Mouse (Mus musculus) cerebellum, postnatal 10 days (tissue): Measurements from ENCODE around the gene Clmp.
A peak's percentile ranks its signal among the peaks of the same experiment; 100 is the strongest.
"Not testable (repeated sequence)": the region's sequence is repeated elsewhere in the genome, so short reads cannot be mapped to it uniquely, and the experiment has no call there.

Experiments used
- DNase-seq, 2 experiments: peaks; one replicate each; pipeline ENCODE4 v3.0.0; 2021; ENCODE audit warnings: mixed read lengths in 2 of 2

Gene Clmp

DNA sequence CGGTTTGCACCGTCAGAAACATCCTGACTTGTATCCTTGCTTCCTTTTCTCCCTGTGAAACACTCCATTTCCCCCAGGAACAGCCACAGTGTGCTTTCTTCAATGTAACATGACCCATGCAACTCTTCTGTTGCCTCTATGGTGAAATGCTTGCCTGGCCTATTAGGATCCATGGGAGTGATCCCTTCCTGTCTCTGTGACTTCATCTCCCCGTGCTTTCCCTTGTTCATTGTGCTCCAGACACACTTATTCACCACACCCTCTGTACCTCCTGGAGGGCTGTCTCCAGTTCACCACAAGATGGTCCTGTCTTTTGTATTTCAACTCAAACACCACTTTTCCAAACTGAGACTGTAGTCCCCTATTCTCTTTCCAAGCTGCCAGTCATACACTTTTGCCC, 94.3 kb downstream of the Clmp start:
- no peak for DNase-seq

DNA sequence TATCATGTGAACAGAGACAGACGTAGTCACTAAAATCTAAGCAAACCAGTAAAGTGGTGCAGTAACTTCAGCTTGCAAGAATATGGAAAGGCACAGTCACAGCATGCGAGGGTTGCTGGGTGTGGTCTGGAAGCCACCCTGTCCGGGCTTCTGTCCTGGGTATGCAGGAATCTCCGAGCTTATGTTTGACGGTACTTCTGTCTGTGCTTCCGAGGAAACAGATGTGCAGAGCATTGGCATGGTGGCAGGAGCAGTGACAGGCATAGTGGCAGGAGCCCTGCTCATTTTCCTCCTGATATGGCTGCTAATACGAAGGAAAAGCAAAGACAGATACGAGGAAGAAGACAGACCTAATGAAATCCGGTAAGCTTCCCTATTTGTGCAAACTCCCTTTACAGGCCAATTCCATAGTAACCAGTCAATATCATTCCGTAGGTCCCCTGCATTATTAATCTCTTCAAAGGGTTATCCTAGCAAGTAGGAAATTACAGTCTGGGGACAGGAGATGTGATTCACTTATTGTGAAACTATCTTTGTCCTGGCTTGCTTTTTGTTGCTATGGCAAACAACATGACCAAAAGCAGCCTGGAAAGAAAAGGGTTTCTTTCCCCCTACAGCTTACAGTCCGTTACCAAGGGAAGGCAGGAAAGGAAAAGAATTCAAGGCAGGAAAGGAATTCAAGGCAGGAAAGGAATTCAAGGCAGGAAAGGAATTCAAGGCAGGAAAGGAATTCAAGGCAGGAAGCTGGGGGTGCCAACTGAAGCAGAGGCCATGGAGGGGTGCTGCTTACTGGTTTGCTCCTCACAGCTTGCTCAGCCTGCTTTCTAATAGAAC, 95.3 kb downstream of the Clmp start:
- DNase-seq = no peak

DNA sequence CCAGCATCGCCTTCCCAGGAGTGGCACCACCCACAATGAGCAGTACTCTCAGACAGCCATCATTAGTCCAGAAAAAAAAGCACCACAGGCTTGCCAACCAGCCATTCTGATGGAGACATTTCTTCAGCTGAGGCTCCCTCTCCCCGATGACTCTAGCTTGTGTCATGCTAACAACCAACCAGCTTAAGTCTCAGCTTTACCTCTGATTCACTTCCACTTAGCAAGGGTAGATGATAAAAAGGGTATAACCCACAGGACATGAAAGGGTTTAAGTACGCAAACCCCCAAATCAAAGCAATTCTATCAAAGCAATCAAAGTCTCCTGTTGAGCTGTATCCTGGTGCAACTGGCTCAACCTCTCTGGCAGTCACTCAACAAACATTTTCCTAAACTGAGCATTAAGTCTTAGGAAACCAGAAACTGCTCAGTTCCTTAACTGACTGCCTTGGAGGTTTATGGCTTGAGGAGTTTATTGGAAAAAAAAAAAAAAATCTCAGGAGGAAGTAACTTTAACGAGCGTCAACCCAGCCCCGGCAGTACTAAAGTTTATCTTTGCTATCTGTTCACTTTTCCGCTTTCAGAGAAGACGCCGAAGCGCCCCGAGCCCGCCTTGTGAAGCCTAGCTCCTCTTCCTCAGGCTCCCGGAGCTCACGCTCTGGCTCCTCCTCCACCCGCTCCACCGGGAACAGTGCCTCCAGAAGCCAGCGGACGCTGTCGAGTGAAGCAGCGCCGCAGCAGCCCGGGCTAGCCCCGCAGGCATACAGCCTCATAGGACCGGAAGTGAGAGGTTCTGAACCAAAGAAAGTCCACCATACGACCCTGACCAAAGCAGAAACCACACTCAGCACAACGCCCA, 96.2 kb downstream of the Clmp start:
- DNase-seq = no peak

DNA sequence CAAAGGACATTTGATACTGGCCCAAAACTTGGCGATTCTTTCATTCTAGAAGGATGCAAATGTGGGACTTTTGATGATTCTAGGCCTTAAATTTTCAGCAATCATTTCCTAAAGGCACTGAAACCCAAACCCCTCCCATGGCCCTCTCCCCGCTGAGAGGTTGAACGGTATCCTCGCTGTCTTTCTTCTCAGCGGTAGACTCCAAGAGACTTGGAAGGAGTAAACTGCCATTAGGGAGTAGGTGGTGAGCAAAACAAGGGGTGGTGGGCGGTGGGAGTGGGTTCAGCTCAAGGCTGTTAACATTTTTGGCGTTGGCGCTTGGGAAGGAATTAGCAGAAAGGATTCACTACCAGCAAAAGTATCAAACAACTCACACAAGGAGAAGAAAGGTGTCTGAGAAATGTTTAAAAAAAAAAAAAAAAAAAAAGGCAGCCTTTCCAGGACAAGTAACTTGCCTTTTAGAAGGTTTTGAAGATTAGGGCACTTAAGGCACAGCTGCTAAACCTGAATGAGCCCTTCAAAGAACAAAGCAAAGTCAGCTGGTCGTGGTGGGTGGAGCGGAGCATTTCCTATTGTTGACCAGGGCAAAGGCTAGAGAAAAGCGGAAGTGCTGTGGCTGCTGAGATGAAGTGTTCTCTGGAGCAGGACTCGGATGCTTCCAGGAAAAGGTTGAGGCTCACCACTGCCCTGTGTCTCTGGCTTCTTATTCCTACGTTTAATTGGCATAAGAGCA, 98.0 kb downstream of the Clmp start:
- no peak for DNase-seq

DNA sequence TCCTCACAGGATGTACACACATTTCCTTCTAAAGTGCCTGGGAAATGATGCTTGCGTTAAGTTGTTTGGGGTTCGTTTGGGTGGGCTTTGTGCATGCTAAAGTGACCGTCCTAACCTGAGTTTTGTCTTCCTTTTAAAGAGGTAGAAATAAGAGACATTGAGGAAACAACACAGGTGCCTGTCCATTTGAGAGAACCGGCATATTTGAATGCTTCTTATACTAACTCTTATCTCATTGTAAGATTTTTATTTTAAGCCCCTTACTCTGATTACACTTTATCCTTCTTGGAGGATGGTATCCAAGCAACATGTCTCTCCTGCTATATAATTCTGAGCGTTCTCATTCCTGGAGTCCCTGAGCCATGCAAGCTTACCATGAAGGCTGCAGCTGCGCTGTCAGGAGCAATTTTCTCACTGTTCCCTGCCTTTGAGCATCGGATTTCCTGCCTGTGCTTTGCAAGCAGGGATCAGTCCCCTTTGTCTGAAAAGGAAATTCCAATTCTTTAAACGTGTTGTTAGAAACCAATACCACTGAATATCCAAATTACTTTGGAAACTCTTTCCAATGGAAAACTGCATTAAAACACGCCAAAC, 98.7 kb downstream of the Clmp start:
- DNase-seq = no peak

DNA sequence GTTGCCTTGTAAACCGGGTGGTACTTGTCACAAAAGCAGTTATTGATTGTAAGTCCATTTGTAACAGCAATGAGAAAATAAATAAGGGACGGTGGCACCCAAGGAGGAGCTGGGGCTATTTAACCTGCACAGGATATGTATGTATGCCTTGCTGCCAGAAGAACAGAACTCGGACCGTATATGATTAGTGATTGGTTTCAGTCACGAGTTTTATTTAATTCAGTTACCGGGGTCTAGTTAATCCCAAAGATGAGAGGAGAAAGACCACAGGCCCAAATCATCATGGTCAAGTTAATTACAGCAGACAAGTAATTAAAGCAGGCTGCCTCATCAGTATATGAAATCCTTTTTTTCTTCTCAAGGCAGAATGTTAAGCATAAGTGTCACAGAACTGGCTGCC, 99.7 kb downstream of the Clmp start:
- no peak for DNase-seq

DNA sequence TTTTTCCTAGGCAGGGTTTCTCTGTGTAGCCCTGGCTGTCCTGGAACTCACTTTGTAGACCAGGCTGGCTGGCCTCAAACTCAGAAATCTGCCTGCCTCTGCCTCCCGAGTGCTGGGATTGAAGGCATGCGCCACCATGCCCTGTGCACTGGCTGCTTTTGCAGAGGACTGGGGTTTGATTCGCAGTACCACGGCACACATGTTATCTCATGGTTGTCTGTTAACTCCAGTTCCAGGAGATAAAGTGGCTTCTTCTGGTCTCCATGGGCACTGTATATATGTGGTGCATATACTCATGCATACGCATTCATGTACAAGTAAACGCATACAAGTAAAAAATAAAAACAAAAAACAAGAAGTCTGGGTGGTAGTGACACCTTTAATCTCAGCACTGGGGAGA, 101.1 kb downstream of the Clmp start:
- not testable (repeated sequence) for DNase-seq

DNA sequence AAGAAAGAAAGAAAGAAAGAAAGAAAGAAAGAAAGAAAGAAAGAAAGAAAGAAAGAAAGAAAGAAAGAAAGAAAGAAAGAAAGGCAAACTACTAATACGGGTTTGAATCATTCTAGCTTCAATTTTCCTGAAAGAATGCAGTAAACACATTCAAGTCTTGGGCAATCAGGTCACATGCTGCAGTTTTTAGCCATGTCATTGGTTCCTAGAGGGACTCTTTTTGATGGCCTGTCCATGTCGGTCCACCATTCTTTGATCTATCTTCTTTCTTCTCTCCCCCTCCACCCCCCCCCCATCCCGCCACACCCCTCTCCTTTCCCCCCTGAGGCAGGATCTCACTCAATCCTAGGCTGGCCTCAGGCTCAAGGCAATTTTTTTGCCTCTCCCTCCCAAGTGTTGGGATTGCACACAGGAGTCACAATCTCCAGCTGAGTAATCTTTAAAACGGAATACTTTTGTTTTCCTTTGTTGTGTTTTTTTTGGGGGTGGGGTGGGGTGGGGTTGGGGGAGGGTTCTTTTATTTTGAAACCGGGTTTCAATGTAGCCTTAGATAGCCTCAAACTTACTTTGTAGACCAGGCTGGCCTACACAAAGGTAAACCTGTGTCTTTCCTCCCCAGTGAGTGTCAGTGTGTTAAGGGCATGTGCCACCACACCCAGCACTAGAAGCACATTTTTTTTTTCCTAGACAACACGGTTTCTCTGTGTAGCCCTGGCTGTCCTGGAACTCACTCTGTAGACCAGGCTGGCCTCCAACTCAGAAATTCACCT, 106.3 kb downstream of the Clmp start:
- DNase-seq = no peak

DNA sequence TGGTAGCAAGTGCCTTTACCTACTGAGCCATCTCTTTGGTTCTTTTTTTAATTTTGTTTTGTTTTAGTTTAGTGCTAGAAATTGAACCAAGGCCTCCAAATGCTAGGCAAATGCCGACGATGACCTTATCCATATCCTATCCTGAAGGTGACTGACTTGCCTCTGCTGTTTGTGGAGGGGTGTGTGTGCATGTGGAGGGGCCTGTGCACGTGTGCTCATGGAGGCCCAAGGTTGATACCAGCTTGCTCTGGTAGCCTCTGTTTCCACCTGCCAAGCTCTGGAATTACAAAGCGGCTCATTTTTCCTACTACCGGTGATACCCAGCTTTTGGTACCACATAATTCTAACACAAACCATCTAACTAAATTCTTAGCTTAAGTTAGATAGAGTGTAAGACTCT, 107.8 kb downstream of the Clmp start:
- DNase-seq = no peak

DNA sequence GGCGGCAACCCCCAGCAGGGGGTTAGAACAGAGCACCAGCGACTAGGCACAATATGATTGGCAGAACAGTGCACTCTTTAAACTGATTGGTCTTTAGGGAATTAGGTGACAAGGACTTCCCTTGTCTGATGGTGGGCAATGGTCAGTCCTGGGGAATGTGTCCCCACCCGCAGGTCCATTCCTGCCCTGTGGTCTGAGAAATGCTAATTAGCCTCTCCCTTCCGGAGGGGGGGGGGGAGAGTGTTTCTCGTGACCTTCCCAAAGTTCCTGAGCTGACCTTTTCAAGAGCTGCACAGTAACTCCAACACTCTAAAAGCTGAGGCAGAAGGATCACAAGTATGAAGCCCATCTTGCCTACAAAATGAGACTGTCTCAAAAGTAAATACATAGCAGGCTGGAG, 108.5 kb downstream of the Clmp start:
- DNase-seq = no peak

DNA sequence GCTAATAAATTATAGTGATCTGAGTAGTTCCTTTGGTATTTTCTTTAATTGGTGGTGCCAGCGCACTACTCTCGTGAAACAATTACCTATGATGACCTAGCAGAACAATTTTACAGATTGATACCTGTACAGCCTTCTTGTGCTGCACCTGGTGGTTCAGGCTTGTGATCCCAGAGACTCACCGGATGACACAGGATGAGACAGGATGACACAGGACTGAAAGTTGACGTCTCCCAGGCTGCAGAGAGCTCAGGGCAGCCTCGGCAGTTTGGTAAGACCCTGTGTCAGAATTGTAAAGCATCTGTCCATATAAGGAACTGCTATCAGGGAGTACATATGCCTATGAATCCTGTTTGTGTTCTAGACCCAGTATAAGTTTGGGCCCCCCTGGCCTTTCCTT, 109.2 kb downstream of the Clmp start:
- DNase-seq = no peak

DNA sequence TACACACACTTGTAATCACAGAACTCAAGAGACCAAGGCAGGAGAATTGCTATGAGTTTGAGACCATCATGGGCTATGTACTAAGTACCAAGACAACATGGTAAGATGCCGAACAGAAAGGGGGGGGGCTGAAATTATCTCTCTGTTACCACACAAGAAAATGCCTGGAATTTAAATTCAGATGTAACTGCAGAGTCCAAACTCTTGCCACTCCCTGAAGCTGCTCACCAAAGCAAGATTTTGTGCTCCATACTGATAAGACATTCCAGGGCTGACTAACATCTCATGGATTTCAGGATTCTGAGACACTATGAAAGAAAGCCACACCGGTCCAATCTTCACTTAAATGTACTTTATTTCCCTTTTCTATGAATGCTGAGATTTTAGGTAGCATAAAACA, 109.8 kb downstream of the Clmp start:
- no peak for DNase-seq

DNA sequence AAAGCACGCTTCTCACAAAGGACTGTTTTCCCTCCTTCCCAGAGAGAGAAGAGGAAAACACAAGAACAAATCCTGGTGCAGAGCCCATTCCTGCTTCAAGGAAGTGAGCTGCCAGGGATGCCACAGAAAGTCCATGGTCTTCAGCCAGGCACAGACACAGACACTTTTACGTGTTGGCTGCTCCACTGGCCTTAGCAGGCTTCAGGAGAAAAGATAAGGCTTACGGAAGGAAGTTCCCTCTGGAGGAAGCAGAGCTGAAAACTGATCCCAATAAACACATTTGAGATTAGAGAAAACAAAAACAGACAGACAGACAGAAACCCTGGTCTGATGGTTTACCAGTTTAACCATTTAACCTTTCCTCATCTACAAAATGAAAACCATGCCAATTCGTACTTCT, 110.3 kb downstream of the Clmp start:
- DNase-seq = no peak

DNA sequence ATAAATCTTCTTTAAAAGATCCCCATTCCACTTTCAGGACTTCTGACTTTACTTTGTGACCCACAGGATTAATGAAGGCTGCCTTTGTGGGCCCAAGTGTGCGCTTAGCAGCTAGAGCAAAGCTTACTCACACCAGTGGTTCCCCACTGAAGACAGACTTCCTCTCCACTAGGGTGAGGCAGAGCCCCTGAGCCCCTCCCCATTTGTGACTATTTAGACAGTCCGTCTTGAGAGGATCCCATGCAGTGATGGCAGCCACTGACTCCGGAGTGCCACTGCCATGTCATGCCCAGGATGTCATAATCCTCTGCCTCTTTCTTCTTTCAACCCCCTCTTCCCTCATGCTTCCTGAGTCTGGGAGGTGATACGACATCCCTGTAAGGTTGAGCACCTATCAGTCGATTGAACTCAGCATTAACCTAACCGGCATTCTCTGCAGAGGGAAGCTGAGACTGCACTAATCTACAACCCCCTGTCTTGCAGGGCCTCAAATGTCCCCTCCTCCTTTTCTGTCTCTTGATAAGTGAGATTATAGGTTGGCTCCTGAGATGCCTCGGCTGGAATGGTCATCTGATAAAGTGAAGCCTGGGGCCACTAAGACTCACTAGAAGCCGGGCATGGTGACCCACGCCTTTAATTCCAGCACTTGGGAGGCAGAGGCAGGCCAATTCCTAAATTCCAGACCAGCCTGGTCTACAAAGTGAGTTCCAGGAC, 112.6 kb downstream of the Clmp start:
- DNase-seq = no peak

DNA sequence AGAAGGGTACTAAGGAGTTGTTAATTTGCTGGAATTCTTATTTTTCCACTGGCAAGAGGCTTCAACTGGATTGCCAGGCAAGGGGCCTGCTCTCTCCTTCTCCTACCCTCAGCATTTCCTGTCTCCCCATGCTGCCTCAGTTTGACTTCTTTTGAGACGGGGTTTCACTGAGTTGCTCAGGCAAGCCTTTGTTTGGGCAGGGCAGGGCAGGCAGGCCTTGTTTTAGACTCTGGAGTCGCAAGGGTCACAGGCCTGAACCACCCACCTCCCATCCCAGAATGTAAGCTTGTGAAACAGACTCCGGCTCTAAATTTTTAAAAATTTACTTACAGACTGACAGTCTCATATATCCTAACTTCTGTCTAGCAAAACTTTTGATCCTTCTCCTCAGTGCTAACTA, 113.3 kb downstream of the Clmp start:
- DNase-seq = peak in 1 of 2 experiments; percentile 27

DNA sequence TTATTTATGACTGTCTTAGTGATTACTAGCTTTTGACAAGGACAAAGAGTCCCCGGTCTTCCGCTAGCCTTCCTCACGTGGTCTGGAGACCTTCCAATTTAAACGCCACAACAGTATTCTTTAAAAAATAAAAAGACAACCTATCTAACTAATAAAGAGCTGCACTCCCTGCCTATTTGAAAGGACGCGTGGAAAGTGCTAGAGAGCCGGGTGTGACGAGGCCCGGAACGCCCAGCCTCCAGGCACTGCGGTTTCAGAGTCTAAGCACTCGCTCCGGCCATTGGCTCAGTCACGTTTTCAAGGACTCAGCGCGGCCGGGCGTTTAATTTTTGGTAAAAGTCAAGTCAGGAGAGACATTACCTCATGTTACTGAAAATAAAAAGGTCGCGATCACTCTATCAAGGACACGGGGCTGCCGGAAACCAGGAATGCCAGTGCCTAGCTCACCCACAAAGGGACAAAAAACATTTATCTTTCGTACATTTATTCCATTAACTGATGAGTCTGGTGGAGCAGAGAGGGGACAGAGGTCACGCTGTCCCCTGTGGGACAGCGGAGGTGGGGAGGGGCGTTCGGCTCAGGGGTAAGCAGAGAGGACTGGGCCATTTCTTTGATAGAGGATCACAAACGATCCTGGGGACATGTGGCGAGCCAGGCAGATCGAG, 114.2 kb downstream of the Clmp start:
- peak; percentile 83 to 88 for DNase-seq

DNA sequence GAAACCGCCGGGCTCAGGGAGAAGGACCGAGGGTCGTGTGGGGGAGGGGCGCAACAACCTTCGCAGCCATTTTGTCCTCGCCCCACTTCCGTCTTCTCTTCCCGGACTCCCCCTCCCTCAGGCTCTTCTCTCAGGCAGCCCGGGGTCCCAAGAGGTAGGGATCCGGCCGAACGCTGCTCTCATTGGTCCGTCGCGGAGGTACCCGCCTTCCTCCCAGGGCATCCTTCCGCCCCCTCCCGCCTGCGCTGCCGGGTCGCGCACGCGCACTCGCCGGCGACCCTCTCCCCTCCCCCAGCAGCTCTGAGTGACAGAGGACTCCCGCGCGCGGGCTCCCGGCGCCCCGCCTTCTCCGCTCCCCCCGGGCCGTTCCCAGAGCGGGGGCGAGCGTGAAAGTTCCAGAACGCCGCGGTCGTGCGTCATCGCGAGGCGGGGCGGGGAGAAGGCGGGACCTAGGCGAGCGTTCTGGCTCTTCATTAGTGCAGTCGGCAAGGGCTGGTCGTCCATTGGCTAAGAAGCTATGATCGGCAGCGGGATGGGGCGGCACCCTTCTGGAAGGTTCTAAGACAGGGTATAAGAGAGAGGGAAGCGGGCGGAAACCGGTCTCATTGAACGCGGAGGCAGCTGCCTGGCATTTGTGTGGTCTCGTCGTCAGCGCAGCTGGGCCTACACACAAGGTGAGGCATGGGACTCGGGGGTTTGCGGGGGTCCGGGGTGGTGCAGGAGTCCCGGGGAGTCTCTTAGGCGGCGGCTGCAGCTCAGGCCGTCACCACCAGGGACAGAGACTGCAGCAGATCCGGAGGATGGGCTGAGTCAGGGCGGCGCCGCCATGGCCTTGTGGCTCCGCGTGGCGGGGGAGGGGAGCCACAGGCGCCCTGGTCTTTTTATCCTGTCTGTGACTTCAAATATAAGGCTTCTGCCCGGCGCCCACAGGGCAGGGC, 115.2 kb downstream of the Clmp start, which contains the start of gene Hspa8:
TSS of gene Hspa8 (plus strand) at position 310 of the 938 bp plus-strand sequence.
- peak; percentile 100 for DNase-seq

DNA sequence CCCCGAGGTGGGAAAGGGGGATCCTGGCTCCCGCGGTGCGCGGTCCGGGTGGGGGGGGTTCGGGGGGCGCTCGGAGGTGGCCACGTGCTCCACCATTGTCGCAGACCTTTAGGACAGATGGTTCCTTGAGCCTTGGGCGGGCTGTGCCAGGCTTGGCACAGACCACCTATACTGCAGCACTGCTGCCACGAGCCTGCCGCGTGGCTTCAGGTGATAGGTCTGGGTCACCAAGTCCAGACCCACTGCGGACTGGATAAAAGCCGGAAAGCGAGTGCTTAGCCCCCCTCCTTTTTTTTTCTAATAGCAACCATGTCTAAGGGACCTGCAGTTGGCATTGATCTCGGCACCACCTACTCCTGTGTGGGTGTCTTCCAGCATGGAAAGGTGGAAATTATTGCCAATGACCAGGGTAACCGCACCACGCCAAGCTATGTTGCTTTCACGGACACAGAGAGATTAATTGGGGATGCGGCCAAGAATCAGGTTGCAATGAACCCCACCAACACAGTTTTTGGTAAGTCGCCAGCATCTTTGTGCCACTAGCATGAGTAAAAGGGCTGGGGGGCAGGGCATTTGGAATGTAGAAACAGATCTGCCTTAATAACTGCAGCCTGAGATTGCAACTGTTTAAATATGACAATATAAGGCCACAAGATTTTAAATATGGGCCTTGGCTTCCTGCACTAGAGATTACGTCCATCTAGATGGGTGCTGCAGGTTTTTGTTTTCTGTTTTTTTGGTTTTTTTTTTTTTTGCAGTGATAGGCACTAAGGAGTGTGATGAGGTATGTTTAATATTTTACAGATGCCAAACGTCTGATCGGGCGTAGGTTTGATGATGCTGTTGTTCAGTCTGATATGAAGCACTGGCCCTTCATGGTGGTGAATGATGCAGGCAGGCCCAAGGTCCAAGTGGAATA, 116.1 kb downstream of the Clmp start:
- peak; percentile 87 to 88 for DNase-seq

DNA sequence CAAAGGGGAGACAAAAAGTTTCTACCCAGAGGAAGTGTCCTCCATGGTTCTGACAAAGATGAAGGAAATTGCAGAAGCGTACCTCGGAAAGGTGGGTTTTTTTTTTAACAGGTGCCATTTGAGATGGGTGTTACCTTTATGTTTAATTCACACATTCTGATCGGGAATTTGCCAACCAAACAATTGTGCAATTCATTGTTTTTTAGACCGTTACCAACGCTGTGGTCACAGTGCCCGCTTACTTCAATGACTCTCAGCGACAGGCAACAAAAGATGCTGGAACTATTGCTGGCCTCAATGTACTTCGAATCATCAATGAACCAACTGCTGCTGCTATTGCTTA, 116.7 kb downstream of the Clmp start:
- DNase-seq = not testable (repeated sequence)
